Mouse (Mus musculus): ENCODE results near the gene Serpina1d. TPM values are rescaled to one million over a fixed set of nuclear protein-coding genes. Genes with fewer than 3 reads are reported as not detected.

Gene Serpina1d
- polyA plus RNA-seq, 1 experiment from 2014 or later: not detected

Other genes starting within 250 kb of the Serpina1d start
- gene Ppp4r4, start 241.3 kb downstream of the Serpina1d start, polyA plus RNA-seq (2015; fragmentation: Nextera tagmentation; extraction: Ambion mirVana): 1.7 and 2.4 TPM in 2 replicates
- gene Serpina10, start 142.1 kb downstream of the Serpina1d start, polyA plus RNA-seq (2015; fragmentation: Nextera tagmentation; extraction: Ambion mirVana): 0.14 TPM in 1 of 2 replicates, not detected in the other
- gene Serpina6, start 116.4 kb downstream of the Serpina1d start, polyA plus RNA-seq (2015; fragmentation: Nextera tagmentation; extraction: Ambion mirVana): not detected in 2 replicates
- not detected in 2 replicates for gene Serpina16, start 97.5 kb downstream of the Serpina1d start, polyA plus RNA-seq (2015; fragmentation: Nextera tagmentation; extraction: Ambion mirVana)
- not detected in 2 replicates for gene Serpina1f, start 78.1 kb downstream of the Serpina1d start, polyA plus RNA-seq (2015; fragmentation: Nextera tagmentation; extraction: Ambion mirVana)
- 0.25 TPM in 1 of 2 replicates, not detected in the other for gene Serpina1b, start 56.8 kb upstream of the Serpina1d start, polyA plus RNA-seq (2015; fragmentation: Nextera tagmentation; extraction: Ambion mirVana)
- gene Serpina1a, start 90.0 kb upstream of the Serpina1d start, polyA plus RNA-seq (2015; fragmentation: Nextera tagmentation; extraction: Ambion mirVana): not detected in 2 replicates
- not detected in 2 replicates for gene Serpina1c, start 131.3 kb upstream of the Serpina1d start, polyA plus RNA-seq (2015; fragmentation: Nextera tagmentation; extraction: Ambion mirVana)
- not detected in 2 replicates for gene Serpina1e, start 185.4 kb upstream of the Serpina1d start, polyA plus RNA-seq (2015; fragmentation: Nextera tagmentation; extraction: Ambion mirVana)
- gene Serpina11, start 216.4 kb upstream of the Serpina1d start, polyA plus RNA-seq (2015; fragmentation: Nextera tagmentation; extraction: Ambion mirVana): not detected in 2 replicates
- 0.15 TPM in 1 of 2 replicates, not detected in the other for gene Serpina9, start 240.2 kb upstream of the Serpina1d start, polyA plus RNA-seq (2015; fragmentation: Nextera tagmentation; extraction: Ambion mirVana)